Mouse (Mus musculus) urinary bladder, postnatal 25 days (tissue): ENCODE measurements around the gene Slc8a2.

ENCODE experiments used
- DNase-seq: peaks from one replicate; pipeline ENCODE4 v3.0.0; 2022; ENCODE audit warnings: low spot score

Gene Slc8a2

DNA sequence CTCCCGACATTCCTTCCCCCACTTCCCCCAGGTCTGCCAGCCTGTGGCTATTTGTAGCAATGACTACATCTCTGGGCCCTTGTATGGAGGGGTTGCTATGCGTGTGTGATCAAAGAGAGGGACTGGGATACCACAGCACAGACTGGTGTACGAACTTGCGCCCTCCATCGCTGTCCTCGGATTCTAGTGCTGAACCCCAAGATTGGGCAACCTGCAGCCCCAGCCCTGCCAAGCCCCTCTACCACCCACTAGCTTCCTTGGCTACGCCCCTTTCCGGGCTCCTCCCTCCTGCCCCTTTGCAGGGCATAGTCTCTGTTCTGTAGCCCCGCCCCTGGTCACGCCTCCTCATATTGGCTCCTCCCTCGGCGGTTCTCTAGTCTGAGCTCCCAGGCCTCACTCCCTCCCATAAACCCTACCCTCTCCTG is at the start of gene Slc8a2:
Slc8a2 (plus strand) TSS at position 406 of the 425 bp plus-strand sequence.
- DNase-seq = peak; percentile 39

- DNase-seq = no peak
Observed at GRCm38 (mm10) chr7:16079947-16080346, 49.7 kb upstream of the Slc8a2 start.

- no peak for DNase-seq
Observed at GRCm38 (mm10) chr7:16080581-16080980, 49.0 kb upstream of the Slc8a2 start.

- no peak for DNase-seq
Observed at GRCm38 (mm10) chr7:16083361-16083760, 46.3 kb upstream of the Slc8a2 start.

GRCm38 (mm10) chr7:16087587-16087986 is 42.0 kb upstream of the Slc8a2 start:
- DNase-seq = no peak

- DNase-seq = no peak
Observed at GRCm38 (mm10) chr7:16094592-16094991, 35.0 kb upstream of the Slc8a2 start.

- DNase-seq = peak; percentile 93
Observed at GRCm38 (mm10) chr7:16098021-16099017, 31.3 kb upstream of the Slc8a2 start, which contains the start of gene Napa. Napa (plus strand) TSS chr7:16098458.

DNA sequence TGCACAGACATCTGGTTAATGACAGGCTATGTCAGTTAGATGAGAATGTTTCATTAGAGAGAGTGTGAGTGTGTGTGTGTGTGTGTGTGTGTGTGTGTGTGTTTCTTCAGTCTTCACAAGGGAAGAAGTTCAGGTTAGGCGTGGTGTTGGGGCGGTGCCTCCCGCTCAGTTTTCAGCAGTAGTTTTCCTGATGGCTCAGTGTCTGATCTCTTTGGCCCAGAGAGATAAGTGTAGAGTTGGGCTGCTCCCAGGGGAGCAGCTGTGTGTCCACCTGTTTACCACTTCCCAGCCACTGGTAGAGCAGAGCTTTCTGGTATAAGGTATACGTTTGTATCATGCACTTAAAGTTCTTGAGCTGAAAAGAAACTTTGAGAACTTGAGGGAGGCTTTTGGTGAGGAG is 29.7 kb upstream of the Slc8a2 start:
- DNase-seq = no peak

DNA sequence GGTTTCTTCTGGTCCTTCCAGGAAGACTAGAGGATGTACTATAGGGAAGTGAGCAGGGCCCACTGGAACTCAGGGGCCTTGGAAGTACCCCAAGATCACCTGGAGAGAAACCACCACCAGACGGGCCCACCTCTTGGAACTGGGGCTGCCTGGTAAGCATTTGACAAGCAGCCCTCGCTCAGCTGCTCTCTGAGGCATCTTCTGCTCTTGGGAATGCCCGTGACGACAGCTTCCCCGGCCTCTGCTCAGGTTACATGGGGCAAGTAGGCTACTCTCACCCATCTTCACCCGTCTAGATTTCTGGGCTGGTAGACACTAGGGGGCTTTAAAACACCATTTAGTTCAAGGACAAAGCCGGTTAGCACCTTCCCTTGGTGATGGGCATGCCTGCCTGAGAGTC is 28.5 kb upstream of the Slc8a2 start:
- no peak for DNase-seq

DNA sequence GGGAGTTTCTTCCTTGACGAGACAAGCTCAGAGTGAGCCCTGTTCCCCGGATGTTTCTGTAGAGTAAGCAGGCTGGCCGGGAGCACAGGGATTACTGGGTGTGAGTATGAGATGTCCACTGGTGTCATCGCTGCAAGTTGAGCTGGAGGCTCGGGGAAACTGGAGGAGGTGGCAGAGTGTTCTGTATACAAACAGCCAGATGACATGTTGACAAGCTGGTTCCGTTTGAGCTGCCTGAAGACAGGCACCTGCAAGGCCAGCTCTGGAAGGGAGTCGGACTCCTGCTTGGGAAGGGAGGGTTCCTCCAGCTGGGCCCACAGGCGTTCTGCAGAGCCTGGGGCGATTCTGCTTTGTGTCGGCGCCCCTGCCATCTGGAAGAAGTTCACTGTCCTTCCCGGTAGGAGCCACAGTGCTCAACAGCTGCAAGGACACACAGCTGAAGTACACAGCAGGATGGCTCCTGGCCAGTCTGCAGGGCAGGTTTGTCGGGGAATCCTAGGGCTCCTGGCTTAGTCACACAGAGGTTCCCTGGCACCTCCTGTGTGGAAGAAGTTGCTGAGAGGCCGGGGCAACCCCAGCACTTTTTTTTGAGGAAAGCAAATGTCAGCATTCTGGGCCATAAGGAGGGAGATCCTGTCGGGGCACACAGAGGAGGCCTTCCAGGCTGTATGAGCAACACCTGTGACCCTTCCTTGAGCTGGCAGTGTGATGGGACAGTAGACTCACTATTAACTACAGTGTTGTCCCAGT is 27.7 kb upstream of the Slc8a2 start:
- no peak for DNase-seq

DNA sequence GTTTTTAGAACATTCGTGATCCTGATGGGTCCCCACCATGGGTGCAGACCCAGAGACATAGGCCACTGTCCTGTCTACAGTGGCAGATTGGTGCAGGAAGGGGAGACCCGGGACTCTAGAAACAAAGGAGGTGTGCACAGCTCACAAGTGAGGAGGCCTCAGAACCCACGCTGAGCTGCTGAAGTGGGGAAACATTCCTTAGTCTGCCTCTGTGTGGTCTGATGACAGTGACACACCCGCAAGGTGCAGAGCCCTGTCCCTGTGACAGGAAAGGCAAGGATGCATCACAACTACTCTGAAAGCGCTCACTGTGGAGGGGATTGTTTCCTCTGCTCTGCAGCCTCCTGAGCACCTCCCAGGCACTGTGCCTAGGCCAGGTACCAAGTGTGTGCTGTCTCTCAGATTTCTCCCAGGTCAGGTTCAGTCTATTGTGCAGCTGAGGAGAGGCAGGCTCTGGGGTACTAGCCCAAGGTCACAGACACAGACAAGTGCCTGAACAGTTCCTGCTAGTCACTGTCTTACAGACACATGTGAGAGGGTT is 26.9 kb upstream of the Slc8a2 start:
- DNase-seq = no peak

GRCm38 (mm10) chr7:16103760-16104159 is 25.9 kb upstream of the Slc8a2 start:
- DNase-seq = no peak

DNA sequence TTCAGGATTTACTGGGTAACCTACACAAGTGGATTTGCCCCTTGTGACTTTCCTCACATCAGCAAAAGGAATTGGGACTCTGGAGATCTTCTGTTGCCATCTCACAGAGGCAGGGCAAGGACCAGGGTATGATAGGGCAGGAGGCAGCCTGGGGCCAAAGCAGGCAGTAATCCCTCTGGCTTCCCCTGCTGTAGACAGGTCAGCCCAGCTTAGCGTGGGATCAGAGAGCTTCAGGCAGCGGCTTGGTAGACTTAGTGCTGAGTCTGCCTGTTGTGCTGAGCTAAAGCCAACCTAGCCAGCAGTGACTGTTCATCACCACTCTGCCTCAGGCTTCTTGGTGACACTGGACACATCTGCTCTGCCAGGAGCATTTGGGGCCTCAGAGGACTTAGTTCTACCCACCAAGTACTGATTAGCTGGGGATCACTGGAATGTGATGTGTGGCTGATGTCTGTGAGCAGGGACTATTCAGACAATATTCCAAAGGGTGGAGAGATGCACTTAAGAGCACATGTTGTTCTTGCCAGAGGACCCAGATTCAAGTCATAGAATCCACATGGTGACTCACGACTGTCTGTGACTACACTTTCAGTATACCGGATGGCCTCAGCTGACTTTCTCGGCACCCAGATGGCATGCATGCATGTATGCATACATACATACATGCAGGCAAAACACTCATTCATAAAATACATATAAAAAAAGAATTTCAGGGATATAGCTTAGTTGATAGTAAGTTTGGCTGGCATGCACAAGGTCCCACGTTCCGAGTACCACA is 24.8 kb upstream of the Slc8a2 start:
- no peak for DNase-seq

DNA sequence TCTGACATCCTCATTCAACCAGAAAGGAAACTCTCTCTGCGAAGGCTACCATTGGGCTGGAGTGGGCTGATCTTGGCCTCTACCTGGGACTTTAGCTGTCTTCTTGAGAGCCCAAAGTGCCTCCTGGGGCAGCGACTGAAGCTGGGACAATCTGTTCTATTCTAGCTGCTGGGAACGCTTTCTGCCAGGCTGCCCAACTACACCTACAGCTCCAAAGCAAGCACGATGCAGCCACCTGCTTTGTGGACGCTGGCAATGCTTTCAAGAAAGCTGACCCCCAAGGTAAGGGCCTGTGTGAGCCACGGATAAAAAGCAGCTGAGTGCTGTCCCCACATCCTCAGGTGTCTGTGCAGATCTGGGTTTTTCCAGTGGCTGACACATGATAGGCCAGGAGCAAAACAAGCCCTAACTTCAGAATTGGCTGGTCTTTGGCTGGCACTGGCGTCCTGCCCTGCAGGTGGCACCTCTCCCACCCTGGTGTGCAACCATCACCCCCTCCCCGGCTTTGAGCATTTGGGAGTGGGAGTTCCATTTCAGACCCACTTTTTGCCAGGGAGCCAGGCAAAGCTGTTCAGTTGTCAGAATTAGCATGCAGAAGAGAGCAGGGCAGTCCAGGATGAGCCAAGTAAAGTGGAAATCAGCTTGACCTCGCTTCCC is 20.6 kb upstream of the Slc8a2 start:
- DNase-seq = no peak

DNA sequence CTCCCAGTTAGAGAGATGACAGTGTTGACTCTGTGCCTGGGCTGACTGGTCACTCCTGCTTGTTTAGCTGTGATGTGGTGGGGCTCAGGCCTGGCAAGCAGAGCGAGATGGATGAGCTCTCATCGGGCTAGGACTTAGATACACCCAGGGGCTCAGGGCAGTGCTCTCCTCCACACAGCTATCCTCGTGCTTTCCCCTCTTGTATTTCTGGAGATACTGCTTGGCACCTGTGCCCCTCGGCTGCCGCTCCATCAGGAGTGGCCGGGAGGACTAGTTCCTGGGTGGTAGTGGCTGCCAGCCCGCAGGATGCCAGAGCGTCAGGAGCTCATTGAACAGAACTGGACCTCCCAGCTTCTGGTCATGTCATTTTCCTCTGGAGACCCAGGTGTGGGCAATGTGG is 19.5 kb upstream of the Slc8a2 start:
- DNase-seq = no peak

DNA sequence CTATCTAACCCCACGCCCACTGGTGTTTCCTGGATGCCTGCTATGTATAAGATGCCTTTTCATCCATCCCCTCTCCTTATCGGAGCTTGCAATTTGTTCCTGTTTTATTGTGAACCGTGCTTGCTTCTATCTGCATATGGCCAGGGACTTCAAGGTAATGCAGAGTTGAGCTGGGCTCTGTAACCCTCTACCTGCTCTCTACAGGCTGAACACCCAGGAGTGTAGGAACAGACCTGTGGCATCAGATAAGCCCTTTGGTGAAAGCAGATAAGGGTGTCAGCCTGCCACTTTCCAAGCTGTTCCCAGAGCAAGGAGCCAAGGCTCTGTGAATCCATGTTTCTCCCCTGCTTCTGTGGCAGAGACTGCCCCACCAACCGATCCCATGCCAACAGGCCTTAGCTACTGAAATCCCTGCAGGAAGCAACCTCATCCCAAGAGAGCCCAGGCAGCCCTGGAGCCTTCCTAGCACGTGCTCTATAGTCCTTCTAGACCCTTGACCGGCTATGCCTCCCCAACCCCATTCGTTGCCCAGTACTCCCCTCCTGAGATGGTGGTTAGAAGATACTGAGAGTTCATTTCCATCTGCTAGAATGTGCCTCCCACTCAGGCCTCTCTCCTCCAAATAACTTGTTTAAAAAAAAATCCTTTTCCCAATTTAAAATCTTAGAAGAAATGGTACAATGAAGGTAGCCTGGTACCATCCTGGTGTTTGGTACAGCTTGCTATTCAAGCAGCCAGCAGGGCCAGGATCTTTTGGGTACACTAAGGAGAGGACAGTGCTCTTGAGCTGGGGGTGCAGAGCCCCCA is 18.1 kb upstream of the Slc8a2 start:
- no peak for DNase-seq

- no peak for DNase-seq
Observed at GRCm38 (mm10) chr7:16116418-16116817, 13.2 kb upstream of the Slc8a2 start.

GRCm38 (mm10) chr7:16117100-16117499 is 12.5 kb upstream of the Slc8a2 start:
- no peak for DNase-seq

GRCm38 (mm10) chr7:16119569-16120261 is 9.9 kb upstream of the Slc8a2 start, which contains the start of gene Kptn:
Kptn (plus strand) TSS chr7:16119895.
- peak; percentile 92 for DNase-seq

DNA sequence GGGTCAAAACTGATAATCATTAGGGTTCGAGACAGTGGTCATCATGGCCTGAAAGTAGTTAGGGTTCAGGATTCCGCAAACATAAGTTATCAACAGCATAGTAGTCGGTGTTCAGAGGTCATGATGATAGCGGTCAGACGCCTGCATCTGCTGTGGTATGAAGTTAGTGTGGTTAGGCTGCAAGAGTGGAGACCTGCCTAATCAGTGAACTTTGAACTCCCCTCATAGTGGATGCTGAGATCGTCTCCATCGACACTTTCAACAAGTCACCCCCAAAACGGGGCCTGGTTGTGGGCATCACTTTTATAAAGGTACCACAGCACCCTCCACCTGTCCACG is 9.4 kb upstream of the Slc8a2 start:
- DNase-seq = no peak
